Mouse (Mus musculus) embryonic facial prominence, embryonic 13.5 days (tissue): ENCODE measurements around the gene Fcmr. TPM values are rescaled to one million over a fixed set of nuclear protein-coding genes. Genes with fewer than 3 reads are reported as not detected.

ENCODE experiments used
- ATAC-seq: fragments of 200-750 bp; cut with Nextera tagmentation; 2 replicates; pipeline ENCODE4 v1.8.0; 2017; ENCODE audit warnings: low read depth; ENCODE audit not compliant: insufficient number of reproducible peaks, insufficient read depth, low FRiP score, low TSS enrichment
- H3K27ac ChIP-seq: fragments of 300-500 bp; sonication (generic); 2 replicates; pipeline ENCODE4 v1.5.1; 2015; ENCODE audit warnings: moderate library complexity, mild to moderate bottlenecking, inconsistent platforms
- H3K27me3 ChIP-seq: fragments of 300-500 bp; sonication (generic); 2 replicates; pipeline ENCODE4 v1.6.1; 2015; ENCODE audit warnings: mild to moderate bottlenecking, inconsistent platforms
- H3K36me3 ChIP-seq: fragments of 300-500 bp; sonication (generic); 2 replicates; pipeline ENCODE4 v1.6.1; 2015; ENCODE audit warnings: mild to moderate bottlenecking, inconsistent platforms
- H3K4me1 ChIP-seq: fragments of 300-500 bp; sonication (generic); 2 replicates; pipeline ENCODE4 v1.6.1; 2015; ENCODE audit warnings: inconsistent platforms
- H3K4me2 ChIP-seq: fragments of 300-500 bp; sonication (generic); 2 replicates; pipeline ENCODE4 v1.6.1; 2015; ENCODE audit warnings: moderate library complexity, mild to moderate bottlenecking, inconsistent platforms
- H3K4me3 ChIP-seq: fragments of 300-500 bp; sonication (generic); 2 replicates; pipeline ENCODE4 v1.5.1; 2015; ENCODE audit warnings: mild to moderate bottlenecking, inconsistent platforms
- H3K9ac ChIP-seq: fragments of 300-500 bp; sonication (generic); 2 replicates; pipeline ENCODE4 v1.6.1; 2015; ENCODE audit warnings: mild to moderate bottlenecking, inconsistent platforms
- H3K9me3 ChIP-seq: fragments of 300-500 bp; sonication (generic); 2 replicates; pipeline ENCODE4 v1.6.1; 2016; ENCODE audit warnings: inconsistent platforms
- WGBS: fragments of 180-500 bp; shearing (Covaris S2); methylation state at CpG from one replicate; pipeline ENCODE4 v1.1.7; 2015; ENCODE audit warnings: mixed read lengths; 5-methylcytosine and 5-hydroxymethylcytosine counted together
- polyA plus RNA-seq: library from polyadenylated mRNA; unstranded; fragments of >200 nt; fragmentation: Nextera tagmentation; extraction: Ambion mirVana; gene quantifications from 2 replicates; pipeline ENCODE4 v1.2.1, GENCODE M21; 2015

The Fcmr gene
- polyA plus RNA-seq, 1 experiment from 2014 or later = not detected

- H3K27me3 ChIP-seq = no peaks in the 10 kb centered on the region
- no peak within 1 kb of the TSS for H3K27ac ChIP-seq
- H3K4me3 ChIP-seq = no peak within 1 kb of the TSS
- H3K9ac ChIP-seq = no peak within 1 kb of the TSS
- no peak for ATAC-seq
- 82% methylated on average over 12 of the region's 12 CpGs for WGBS
- no peaks in the 10 kb centered on the region for H3K9me3 ChIP-seq
- H3K36me3 ChIP-seq = no peaks in the 10 kb centered on the region
- no peaks in the 10 kb centered on the region for H3K4me1 ChIP-seq
- no peak within 1 kb of the TSS for H3K4me2 ChIP-seq
Observed at GRCm38 (mm10) chr1:130911401-130912010, 46.0 kb downstream of the Fcmr start, which contains the start of gene Il20. TSS of gene Il20 (minus strand) at chr1:130911451.

- H3K27ac ChIP-seq = no peak overlapping the region
- 18% methylated on average over 1 of the region's 1 CpGs for WGBS
- H3K9ac ChIP-seq = no peak overlapping the region
- no peaks in the 10 kb centered on the region for H3K4me1 ChIP-seq
- H3K4me3 ChIP-seq = no peak overlapping the region
- no peaks in the 10 kb centered on the region for H3K27me3 ChIP-seq
- no peaks in the 10 kb centered on the region for H3K9me3 ChIP-seq
- no peaks in the 10 kb centered on the region for H3K36me3 ChIP-seq
- ATAC-seq = no peak
- no peak overlapping the region for H3K4me2 ChIP-seq
Observed at GRCm38 (mm10) chr1:130918323-130918980, 53.0 kb downstream of the Fcmr start.

- Histone ChIP-seq H3K4me1 (no peaks in the 10 kb centered on the region), H3K9ac (no peak overlapping the region), H3K9me3 (no peaks in the 10 kb centered on the region), H3K4me3 (no peak overlapping the region), H3K27me3 (no peaks in the 10 kb centered on the region), H3K36me3 (no peaks in the 10 kb centered on the region), H3K27ac (no peak overlapping the region), H3K4me2 (no peak overlapping the region)
- no peak for ATAC-seq
Observed at GRCm38 (mm10) chr1:130926484-130926883, 61.0 kb downstream of the Fcmr start.

Other genes starting within 250 kb of the Fcmr start
- gene Zp3r, start 236.0 kb upstream of the Fcmr start, polyA plus RNA-seq = not detected in 2 replicates
- gene C4bp, start 204.0 kb upstream of the Fcmr start, polyA plus RNA-seq = not detected in 2 replicates
- gene Gm29427, start 149.9 kb upstream of the Fcmr start, polyA plus RNA-seq = not detected in 2 replicates
- gene Yod1, start 148.3 kb upstream of the Fcmr start, polyA plus RNA-seq = 14.0 and 15.3 TPM in 2 replicates
- 11.3 and 12.2 TPM in 2 replicates for gene Pfkfb2, start 136.4 kb upstream of the Fcmr start, polyA plus RNA-seq
- gene AA986860, start 133.7 kb upstream of the Fcmr start, polyA plus RNA-seq = 1.5 TPM in 2 replicates
- gene Fcamr, start 64.8 kb upstream of the Fcmr start, polyA plus RNA-seq = not detected in 2 replicates
- gene Pigr, start 39.0 kb upstream of the Fcmr start, polyA plus RNA-seq = 0.41 TPM in 1 of 2 replicates, not detected in the other
- gene Il24, start 21.8 kb downstream of the Fcmr start, polyA plus RNA-seq = 0.18 TPM in 1 of 2 replicates, not detected in the other
- gene Il20, start 45.8 kb downstream of the Fcmr start, polyA plus RNA-seq = not detected in 2 replicates
- gene Il19, start 74.4 kb downstream of the Fcmr start, polyA plus RNA-seq = not detected in 2 replicates
- gene Il10, start 154.2 kb downstream of the Fcmr start, polyA plus RNA-seq = not detected in 2 replicates
- gene Mapkapk2, start 232.2 kb downstream of the Fcmr start, polyA plus RNA-seq = 39.8 and 40.4 TPM in 2 replicates